Mouse (Mus musculus) WW6 (cell line): ENCODE results near the gene Hcn1.
A peak's percentile ranks its signal among the peaks of the same experiment; 100 is the strongest.

ENCODE experiments used
- DNase-seq: peaks from one replicate; pipeline ENCODE4 v3.0.0-alpha.2; 2013; ENCODE audit warnings: low read depth, low spot score

Gene Hcn1

GRCm38 (mm10) chr13:117602181-117602580, at the start of gene Hcn1:
Gene Hcn1 (plus strand): TSS chr13:117602320.
- peak; percentile 34 for DNase-seq

DNA sequence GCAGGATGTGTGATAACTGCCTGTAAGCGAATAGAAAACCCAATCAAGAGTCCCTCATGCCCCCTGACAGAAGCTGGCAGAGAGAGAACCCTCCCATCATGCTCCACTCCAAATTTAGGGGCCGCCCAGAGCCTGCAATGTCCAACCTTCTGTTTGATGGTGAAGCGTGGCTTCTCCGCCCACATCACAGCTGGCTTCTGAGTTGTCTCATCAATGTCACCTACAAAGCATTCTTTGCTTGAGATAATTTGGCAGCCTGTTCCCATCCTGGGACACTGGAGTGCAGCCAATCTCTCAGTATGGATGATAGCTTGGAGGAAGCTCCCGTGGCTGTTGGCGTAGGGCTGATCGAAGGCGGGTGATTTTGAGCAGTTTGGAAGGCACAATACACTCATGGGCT, 34.9 kb upstream of the Hcn1 start:
- DNase-seq = no peak

GRCm38 (mm10) chr13:117571747-117572146, 30.4 kb upstream of the Hcn1 start:
- DNase-seq = no peak

DNA sequence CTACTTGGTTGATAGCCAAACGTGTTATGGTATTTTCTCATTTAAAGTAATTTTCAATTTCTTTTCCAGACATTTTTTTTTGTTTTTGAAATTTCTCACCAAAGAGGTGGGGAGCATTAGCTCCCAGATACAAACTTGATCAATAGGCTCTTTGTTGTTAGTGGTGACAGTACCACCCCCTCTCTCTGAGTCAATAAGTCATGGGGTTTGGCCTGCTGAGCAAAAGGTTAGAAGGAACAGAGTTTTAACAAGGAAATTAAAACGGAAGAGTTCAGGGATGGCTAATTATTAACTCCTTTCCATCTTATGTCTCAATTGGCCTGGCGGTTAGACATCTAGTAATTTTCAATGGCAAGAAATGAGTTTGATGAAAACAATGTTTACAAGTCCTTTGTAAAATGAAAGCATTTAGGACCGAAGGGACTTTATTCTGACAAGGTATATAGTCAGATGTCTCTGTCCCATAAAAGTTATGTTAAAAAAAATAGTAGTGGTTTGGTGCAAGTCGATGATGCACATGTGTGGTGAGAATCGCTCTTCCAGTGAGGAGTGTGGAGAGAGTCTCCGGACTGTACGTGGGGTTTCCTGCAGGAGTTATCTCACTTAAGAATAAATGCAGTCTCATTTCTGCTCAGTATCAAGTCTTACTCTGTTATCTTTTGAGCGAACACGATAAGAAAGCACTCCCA, 7.5 kb upstream of the Hcn1 start:
- DNase-seq = no peak

DNA sequence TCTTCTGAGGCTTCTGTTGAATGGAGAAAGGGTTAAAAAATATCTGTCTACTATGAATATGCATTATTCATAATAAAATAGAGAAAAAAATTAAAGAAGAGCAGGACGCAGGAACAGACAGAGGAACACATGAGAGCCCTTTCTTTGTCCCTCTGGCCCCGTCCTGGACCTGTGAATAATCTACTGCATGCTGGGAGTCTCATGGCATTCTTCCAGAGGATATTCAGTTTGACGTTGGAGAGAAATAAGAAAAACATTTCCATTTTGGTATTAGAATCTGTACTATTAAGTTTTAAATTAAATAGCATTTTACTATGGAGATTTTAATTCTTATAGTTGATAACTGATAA, 7.0 kb upstream of the Hcn1 start:
- no peak for DNase-seq

- DNase-seq = no peak
These were observed 672 bp upstream of the Hcn1 start for GRCm38 (mm10) chr13:117601331-117601965.

DNA sequence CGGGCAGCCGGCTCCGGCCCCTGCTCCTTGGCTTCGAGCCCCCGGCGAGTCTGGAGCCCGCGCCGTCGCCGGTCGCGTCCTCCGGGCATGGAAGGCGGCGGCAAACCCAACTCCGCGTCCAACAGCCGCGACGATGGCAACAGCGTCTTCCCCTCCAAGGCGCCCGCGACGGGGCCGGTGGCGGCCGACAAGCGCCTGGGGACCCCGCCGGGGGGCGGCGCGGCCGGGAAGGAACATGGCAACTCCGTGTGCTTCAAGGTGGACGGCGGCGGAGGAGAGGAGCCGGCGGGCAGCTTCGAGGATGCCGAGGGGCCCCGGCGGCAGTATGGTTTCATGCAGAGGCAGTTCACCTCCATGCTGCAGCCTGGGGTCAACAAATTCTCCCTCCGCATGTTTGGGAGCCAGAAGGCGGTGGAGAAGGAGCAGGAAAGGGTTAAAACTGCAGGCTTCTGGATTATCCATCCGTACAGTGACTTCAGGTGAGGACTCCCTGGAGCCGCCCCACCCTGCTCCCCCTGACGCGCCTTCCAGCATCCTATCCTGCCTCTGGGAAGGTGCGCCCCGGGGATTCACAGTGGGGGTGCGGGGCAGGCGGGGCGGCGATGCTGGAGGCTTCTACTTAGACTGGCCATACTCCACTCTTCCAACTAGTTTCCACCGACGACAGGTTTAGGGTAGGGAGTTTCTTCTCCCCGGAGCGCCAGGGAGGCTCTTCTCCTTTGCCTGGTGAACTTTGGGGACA, 668 bp downstream of the Hcn1 start:
- DNase-seq = no peak

- DNase-seq = no peak
These were observed 1.3 kb downstream of the Hcn1 start for GRCm38 (mm10) chr13:117603421-117603820.

- DNase-seq = no peak
These were observed 2.0 kb downstream of the Hcn1 start for GRCm38 (mm10) chr13:117604073-117604472.

DNA sequence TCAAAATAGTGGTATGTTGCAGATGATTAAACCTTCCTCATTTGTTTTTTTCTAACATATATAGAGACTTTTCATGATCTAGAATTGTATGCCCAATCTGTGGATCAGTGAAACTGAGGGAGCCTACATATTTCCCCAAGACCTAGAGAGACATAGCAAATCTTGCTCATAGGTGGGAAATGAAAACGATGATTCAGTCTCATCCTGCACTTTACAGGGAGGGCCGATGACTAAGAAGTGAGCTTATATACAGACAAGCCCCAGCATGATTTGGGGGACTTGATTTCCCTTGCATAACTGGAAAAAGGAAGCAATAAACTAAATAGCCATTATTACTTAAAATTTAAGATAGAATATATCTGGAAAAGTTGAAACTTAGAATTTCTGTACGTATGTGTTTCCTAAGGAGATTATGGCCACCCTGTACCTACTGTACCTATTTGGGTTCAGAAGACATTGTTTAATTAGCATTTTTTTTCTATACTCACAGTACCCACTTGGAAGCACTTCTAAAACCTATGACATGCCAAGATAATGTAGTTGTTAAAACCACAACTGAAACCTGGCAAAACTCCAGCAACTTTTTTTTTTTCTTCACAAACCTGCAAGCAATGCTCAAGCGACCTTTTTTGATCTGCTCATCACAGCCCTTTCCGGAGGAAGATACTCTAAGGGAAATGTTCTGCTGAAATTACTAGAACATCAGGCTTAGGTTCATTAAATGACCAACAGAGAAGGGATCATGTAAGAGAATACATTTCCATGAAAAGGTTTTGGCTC, 3.0 kb downstream of the Hcn1 start:
- no peak for DNase-seq

- DNase-seq = no peak
These were observed 9.8 kb downstream of the Hcn1 start for GRCm38 (mm10) chr13:117611881-117612280.

- no peak for DNase-seq
These were observed 17.4 kb downstream of the Hcn1 start for GRCm38 (mm10) chr13:117619544-117619943.

DNA sequence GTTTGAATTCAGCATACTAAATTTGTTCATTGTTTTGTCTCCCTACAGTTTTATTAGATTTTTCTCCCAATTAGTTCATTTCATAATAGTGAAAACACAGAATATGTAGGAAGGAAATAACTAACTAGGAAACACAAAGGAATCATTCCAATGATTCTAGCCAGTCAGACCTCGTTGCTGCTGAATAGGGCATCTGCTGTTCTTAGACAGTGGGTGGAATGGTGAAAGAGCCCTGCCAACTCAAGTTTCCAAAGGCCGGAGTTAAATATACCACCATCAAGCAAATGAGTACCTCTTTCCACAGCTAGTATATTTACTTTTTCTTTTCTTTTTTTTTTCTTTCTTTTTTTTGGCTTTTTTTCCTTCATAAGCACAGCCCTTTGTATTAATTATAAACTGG, 55.4 kb downstream of the Hcn1 start:
- DNase-seq = no peak

DNA sequence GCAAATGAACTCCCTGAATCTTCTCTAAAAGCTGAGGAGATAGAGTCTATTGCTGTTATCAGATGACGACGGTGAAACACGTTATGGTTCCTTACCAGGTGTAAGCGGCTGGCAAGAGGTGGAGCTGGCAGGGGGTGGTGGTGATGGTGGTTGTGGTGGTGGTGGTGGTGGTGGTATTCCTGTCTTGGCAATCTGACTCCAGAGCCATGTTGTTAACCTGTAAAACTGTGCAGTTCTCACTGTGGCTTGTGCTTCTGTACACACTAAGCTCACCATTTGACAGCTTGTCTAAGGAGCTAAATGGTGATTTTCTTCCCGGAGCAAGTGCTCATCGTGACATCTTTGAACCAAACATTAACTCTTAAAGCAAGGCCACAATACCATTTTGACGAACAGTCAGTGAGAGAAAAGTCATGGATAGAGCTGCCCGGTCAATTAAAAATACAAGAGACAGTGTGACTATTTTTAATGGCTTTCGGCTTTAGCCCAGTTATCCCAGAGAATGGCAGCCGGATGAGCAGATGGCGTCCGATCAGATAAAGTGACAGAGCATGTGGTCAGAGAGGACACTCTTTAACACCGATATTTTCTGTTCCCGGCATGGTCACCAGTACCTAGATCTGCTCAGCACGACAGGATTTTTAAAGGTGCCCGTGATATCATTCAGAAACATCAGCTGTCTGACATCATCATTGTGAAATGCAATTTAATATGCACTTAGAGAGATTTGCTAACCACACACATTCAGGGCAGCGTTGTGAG, 56.5 kb downstream of the Hcn1 start:
- no peak for DNase-seq

DNA sequence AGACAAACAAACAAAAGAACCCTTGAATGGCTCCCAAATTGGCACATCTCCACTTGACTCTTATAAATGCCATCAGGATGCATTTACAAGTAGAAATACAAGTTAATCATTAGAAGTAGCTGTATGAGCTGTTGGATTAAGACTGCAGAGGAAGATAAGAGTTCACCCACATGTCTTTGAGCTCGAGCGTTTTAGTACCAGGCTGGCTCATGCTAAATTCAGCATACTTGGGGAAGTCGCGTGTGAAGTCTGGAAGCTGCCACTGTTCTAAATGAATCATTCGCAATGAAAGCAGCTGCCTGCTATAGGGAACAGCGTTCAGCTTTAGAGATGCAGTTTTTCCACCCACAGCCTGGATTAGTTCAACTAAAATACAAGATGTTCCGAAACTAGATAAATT, 57.4 kb downstream of the Hcn1 start:
- DNase-seq = no peak

DNA sequence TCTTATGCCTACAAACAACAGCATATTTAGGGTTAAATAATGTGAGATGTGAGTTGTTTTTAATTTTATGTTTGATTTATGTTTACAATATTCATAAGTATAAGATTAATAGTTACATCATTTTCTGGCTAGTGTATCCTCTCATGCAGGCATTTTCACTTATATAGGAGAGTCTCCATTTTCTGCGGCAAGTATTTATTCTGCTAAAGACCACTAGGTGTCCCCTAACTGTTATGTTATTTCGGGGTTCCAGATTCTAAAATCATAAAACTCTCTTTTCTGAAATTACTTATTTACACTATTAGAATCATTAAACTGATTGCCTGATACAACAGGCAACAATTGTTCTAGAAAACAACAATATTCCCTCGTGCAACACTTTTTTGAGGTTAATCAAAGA, 60.5 kb downstream of the Hcn1 start:
- DNase-seq = no peak

- DNase-seq = no peak
These were observed 67.2 kb downstream of the Hcn1 start for GRCm38 (mm10) chr13:117669303-117669702.

- no peak for DNase-seq
These were observed 69.7 kb downstream of the Hcn1 start for GRCm38 (mm10) chr13:117671851-117672250.

DNA sequence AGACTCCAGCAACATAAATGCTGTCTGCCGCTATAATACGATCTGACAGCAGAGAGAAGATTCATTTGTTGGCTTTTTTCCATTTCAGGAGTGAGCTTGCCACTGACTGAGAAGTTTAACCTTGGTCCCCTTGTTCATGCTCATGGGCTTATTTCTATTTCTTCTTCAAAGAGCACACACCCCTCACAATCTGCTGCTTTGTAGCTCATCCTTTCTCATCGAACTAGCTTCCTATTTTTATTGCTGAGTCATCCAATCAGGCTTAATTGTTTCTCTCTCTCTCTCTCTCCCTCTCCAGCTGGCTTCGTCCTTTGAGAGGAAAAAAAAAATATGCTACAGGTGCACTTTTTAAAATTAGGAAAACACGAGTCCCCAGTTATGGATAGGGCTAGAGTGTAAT, 74.3 kb downstream of the Hcn1 start:
- no peak for DNase-seq

DNA sequence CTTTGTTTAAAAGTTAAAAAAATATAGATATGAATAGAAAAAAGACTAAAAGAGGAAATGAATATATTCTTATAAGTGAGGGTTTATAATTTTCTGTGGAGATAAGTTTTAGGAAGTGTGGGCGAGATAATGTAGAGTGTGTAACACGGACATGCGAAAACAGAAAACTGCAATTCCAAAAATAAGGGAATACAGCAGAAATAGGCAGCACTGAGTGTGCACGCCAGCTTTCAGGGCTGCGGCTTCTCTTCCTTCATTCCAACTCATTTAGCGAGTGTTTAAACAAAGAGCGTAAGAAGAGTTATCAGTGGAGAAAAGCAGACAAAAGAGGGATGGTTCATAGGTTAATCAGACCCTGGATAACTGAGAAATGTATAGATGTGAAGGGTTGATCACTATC, 85.5 kb downstream of the Hcn1 start:
- DNase-seq = no peak

GRCm38 (mm10) chr13:117694729-117695332, 92.7 kb downstream of the Hcn1 start:
- DNase-seq = no peak
